Mouse (Mus musculus) stomach, embryonic 16.5 days (tissue): ENCODE data around the gene Rcvrn. TPM values are rescaled to one million over a fixed set of nuclear protein-coding genes. Genes with fewer than 3 reads are reported as not detected.

Source experiments
- ATAC-seq: fragments of 200-750 bp; cut with Nextera tagmentation; 2 replicates; pipeline ENCODE4 v1.8.0; 2017; ENCODE audit warnings: moderate number of reproducible peaks, moderate TSS enrichment; ENCODE audit not compliant: insufficient read depth, low FRiP score
- H3K27ac ChIP-seq: fragments of 300-500 bp; sonication (generic); 2 replicates; pipeline ENCODE4 v1.5.1; 2014; ENCODE audit warnings: low read length
- H3K27me3 ChIP-seq: fragments of 300-500 bp; sonication (generic); 2 replicates; pipeline ENCODE4 v1.6.1; 2014; ENCODE audit warnings: low read length, control low read depth, mixed read lengths; ENCODE audit not compliant: control insufficient read depth, insufficient read depth
- H3K36me3 ChIP-seq: fragments of 300-500 bp; sonication (generic); 2 replicates; pipeline ENCODE4 v1.6.1; 2014; ENCODE audit warnings: low read length; ENCODE audit not compliant: control insufficient read depth, insufficient read depth
- H3K4me1 ChIP-seq: fragments of 300-500 bp; sonication (generic); 2 replicates; pipeline ENCODE4 v1.6.1; 2014; ENCODE audit warnings: low read length, control low read depth, mixed read lengths; ENCODE audit not compliant: control insufficient read depth, insufficient read depth
- H3K4me2 ChIP-seq: fragments of 300-500 bp; sonication (generic); 2 replicates; pipeline ENCODE4 v1.6.1; 2014; ENCODE audit warnings: low read depth, low read length, mixed read lengths
- H3K4me3 ChIP-seq: fragments of 300-500 bp; sonication (generic); replicated peaks from 2 replicates; pipeline ENCODE4 v1.5.1; 2014; ENCODE audit warnings: mild to moderate bottlenecking, low read length
- H3K9ac ChIP-seq: fragments of 300-500 bp; sonication (generic); 2 replicates; pipeline ENCODE4 v1.6.1; 2014; ENCODE audit warnings: low read length
- H3K9me3 ChIP-seq: fragments of 300-500 bp; sonication (generic); replicated peaks from 2 replicates; pipeline ENCODE4 v1.6.1; 2016; ENCODE audit warnings: low read length, control low read depth; ENCODE audit not compliant: control insufficient read depth
- WGBS: fragments of 180-500 bp; shearing (Covaris S2); extraction: QIAGEN DNeasy Blood & Tissue Kit; methylation state at CpG from one replicate; pipeline ENCODE4 v1.1.7; 2014; 5-methylcytosine and 5-hydroxymethylcytosine counted together
- polyA plus RNA-seq: library from polyadenylated mRNA; unstranded; fragments of >200 nt; fragmentation: Nextera tagmentation; extraction: Ambion mirVana; gene quantifications from 2 replicates; pipeline ENCODE4 v1.2.1, GENCODE M21; 2015

The Rcvrn gene
- not detected in 2 replicates for polyA plus RNA-seq

GRCm38 (mm10) chr11:67694703-67695376, at the start of gene Rcvrn:
Gene Rcvrn, plus strand, starts transcription at chr11:67695326.
- 69% methylated on average over 7 of the region's 7 CpGs for WGBS
- no peak within 1 kb of the TSS for H3K4me3 ChIP-seq
- H3K4me1 ChIP-seq: no peaks in the 10 kb centered on the region
- no peak within 1 kb of the TSS for H3K9ac ChIP-seq
- H3K27ac ChIP-seq: no peak within 1 kb of the TSS
- H3K36me3 ChIP-seq: no peaks in the 10 kb centered on the region
- H3K27me3 ChIP-seq: no peaks in the 10 kb centered on the region
- H3K9me3 ChIP-seq: no peaks in the 10 kb centered on the region
- ATAC-seq: no peak
- H3K4me2 ChIP-seq: no peak within 1 kb of the TSS

- Histone ChIP-seq H3K27ac (0 out of 2 replicates have a peak overlapping the region, but pooled peaks have one; percentile 1), H3K9ac (no peak overlapping the region), H3K27me3 (no peaks in the 10 kb centered on the region), H3K4me1 (peaks cover 7% of the 10 kb centered on the region; the same call in 1 of the 2 replicates), H3K9me3 (no peaks in the 10 kb centered on the region), H3K36me3 (no peaks in the 10 kb centered on the region), H3K4me2 (no peak overlapping the region), H3K4me3 (no peak overlapping the region)
- 30% methylated on average over 5 of the region's 5 CpGs for WGBS
- ATAC-seq: no peak; the same call in 1 of the 2 replicates
These were observed 47.4 kb upstream of the Rcvrn start for GRCm38 (mm10) chr11:67647745-67648144.

GRCm38 (mm10) chr11:67648651-67649407, 46.3 kb upstream of the Rcvrn start:
- no peak overlapping the region for H3K9ac ChIP-seq
- H3K9me3 ChIP-seq: no peaks in the 10 kb centered on the region

GRCm38 (mm10) chr11:67649971-67650707, 45.0 kb upstream of the Rcvrn start:
- Histone ChIP-seq H3K9me3 (no peaks in the 10 kb centered on the region), H3K27me3 (no peaks in the 10 kb centered on the region), H3K9ac (no peak overlapping the region), H3K4me2 (no peak overlapping the region), H3K27ac (no peak overlapping the region), H3K4me1 (peaks cover 7% of the 10 kb centered on the region; the same call in 1 of the 2 replicates), H3K4me3 (no peak overlapping the region), H3K36me3 (no peaks in the 10 kb centered on the region)
- 58% methylated on average over 10 of the region's 10 CpGs for WGBS
- no peak for ATAC-seq

More at GRCm38 (mm10) chr11:67648651-67649407, 46.3 kb upstream of the Rcvrn start:
- WGBS: 71% methylated on average over 11 of the region's 11 CpGs
- H3K4me1 ChIP-seq: peaks cover 7% of the 10 kb centered on the region; the same call in 1 of the 2 replicates
- no peaks in the 10 kb centered on the region for H3K36me3 ChIP-seq
- H3K4me3 ChIP-seq: no peak overlapping the region
- no peak for ATAC-seq
- no peaks in the 10 kb centered on the region for H3K27me3 ChIP-seq
- no peak overlapping the region for H3K4me2 ChIP-seq
- H3K27ac ChIP-seq: no peak overlapping the region

- Histone ChIP-seq H3K36me3 (no peaks in the 10 kb centered on the region), H3K4me2 (no peak overlapping the region), H3K9ac (no peak overlapping the region), H3K27me3 (no peaks in the 10 kb centered on the region), H3K4me1 (peaks cover 7% of the 10 kb centered on the region; the same call in 1 of the 2 replicates), H3K9me3 (no peaks in the 10 kb centered on the region), H3K4me3 (no peak overlapping the region), H3K27ac (no peak overlapping the region)
- 72% methylated on average over 6 of the region's 6 CpGs for WGBS
- no peak for ATAC-seq
These were observed 43.4 kb upstream of the Rcvrn start for GRCm38 (mm10) chr11:67651731-67652130.

- no peak overlapping the region for H3K4me3 ChIP-seq
- no peaks in the 10 kb centered on the region for H3K27me3 ChIP-seq
- H3K9ac ChIP-seq: no peak overlapping the region
- no peaks in the 10 kb centered on the region for H3K9me3 ChIP-seq
- H3K36me3 ChIP-seq: no peaks in the 10 kb centered on the region
- peaks cover 7% of the 10 kb centered on the region; the same call in 1 of the 2 replicates for H3K4me1 ChIP-seq
- WGBS: 19% methylated on average over 14 of the region's 14 CpGs
- no peak overlapping the region for H3K27ac ChIP-seq
- no peak for ATAC-seq
- H3K4me2 ChIP-seq: no peak overlapping the region
These were observed 42.8 kb upstream of the Rcvrn start for GRCm38 (mm10) chr11:67652194-67652892.

GRCm38 (mm10) chr11:67652893-67653255, 42.3 kb upstream of the Rcvrn start:
- Histone ChIP-seq H3K4me2 (no peak overlapping the region), H3K4me1 (peaks cover 7% of the 10 kb centered on the region; the same call in 1 of the 2 replicates), H3K27me3 (no peaks in the 10 kb centered on the region), H3K27ac (no peak overlapping the region), H3K9me3 (no peaks in the 10 kb centered on the region), H3K9ac (peak overlapping the region; percentile 16; the same call in 1 of the 2 replicates), H3K36me3 (no peaks in the 10 kb centered on the region), H3K4me3 (no peak overlapping the region)
- ATAC-seq: no peak
- 41% methylated on average over 6 of the region's 6 CpGs for WGBS

- H3K4me3 ChIP-seq: no peak overlapping the region
- no peaks in the 10 kb centered on the region for H3K9me3 ChIP-seq
- H3K4me1 ChIP-seq: peaks cover 7% of the 10 kb centered on the region; the same call in 1 of the 2 replicates
- H3K27me3 ChIP-seq: no peaks in the 10 kb centered on the region
- H3K4me2 ChIP-seq: no peak overlapping the region
- WGBS: 79% methylated on average over 9 of the region's 9 CpGs
- no peak for ATAC-seq
- H3K9ac ChIP-seq: no peak overlapping the region
- no peak overlapping the region for H3K27ac ChIP-seq
- H3K36me3 ChIP-seq: no peaks in the 10 kb centered on the region
These were observed 41.5 kb upstream of the Rcvrn start for GRCm38 (mm10) chr11:67653521-67654090.
